Mouse (Mus musculus) liver, embryonic 14.5 days (tissue): ENCODE measurements around the gene Olfr1414.

Source experiments
- CTCF ChIP-seq: IDR thresholded peaks from 2 replicates; pipeline ENCODE4 v1.5.1; 2016; ENCODE audit warnings: antibody characterized with exemption, low read depth, control low read depth
- EP300 ChIP-seq: IDR thresholded peaks from 2 replicates; pipeline ENCODE4 v1.6.1; 2016; ENCODE audit warnings: antibody characterized with exemption, low read depth

- TF ChIP-seq CTCF (no peak), EP300 (no peak)
These were observed 20.6 kb upstream of the Olfr1414 start for GRCm38 (mm10) chr1:92539071-92539470.
